Mouse (Mus musculus) spleen, adult 2 months (tissue): ENCODE data around the gene Fat3.

Experiments
- CTCF ChIP-seq: fragments of 200-500 bp; IDR thresholded peaks from 2 replicates; pipeline ENCODE4 v1.5.1; 2011; ENCODE audit warnings: mild to moderate bottlenecking, inconsistent platforms; ENCODE audit not compliant: insufficient read depth, insufficient read length, insufficient replicate concordance; ENCODE audit errors: extremely low read depth
- POLR2A ChIP-seq: fragments of 200-500 bp; IDR thresholded peaks from 2 replicates; pipeline ENCODE4 v1.6.1; 2011; ENCODE audit warnings: low read depth, low read length, inconsistent platforms

DNA sequence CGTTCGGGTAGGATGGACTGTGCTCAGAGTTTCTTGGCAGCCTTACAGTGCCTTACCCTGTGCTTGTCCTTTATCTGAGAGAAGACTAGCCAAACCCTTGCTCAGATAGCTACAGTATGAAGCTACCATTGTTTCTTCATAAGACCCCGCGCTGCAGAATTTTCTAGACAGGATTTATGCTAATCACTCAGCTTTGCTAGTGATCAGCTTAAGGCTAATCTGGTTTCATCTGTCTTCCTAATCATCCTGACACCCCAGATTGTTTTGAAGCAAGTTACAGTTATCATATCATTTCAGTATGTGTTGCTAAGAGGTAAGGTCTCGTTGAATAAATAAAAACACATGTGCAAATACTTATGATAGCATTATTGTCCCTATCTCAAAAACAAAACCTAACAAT lies 493.6 kb downstream of the Fat3 start:
- TF ChIP-seq CTCF = no peak
- TF ChIP-seq POLR2A = no peak
